Mouse (Mus musculus) lung, postnatal 0 days (tissue): ENCODE measurements around the gene Nmnat2.
A peak's percentile ranks its signal among the peaks of the same experiment; 100 is the strongest.

Experiments used
- CTCF ChIP-seq: IDR thresholded peaks from 2 replicates; pipeline ENCODE4 v1.5.1; 2016; ENCODE audit warnings: antibody characterized with exemption, mild to moderate bottlenecking
- EP300 ChIP-seq: IDR thresholded peaks from 2 replicates; pipeline ENCODE4 v1.6.1; 2016; ENCODE audit warnings: antibody characterized with exemption, mild to moderate bottlenecking, control low read depth

- TF ChIP-seq CTCF (no peak), EP300 (0 out of 2 replicates have a peak, but pooled peaks have one; percentile 20)
These were observed 213.5 kb downstream of the Nmnat2 start for GRCm38 (mm10) chr1:153168293-153168692.
